Mouse (Mus musculus) embryo, embryonic 11.5 days (tissue): ENCODE measurements around the gene Morc4.

Experiments used
- DNase-seq: peaks from one replicate; pipeline ENCODE4 v3.0.0-alpha.2; 2012; ENCODE audit warnings: low read depth, low spot score

The Morc4 gene

GRCm38 (mm10) chrX:139870938-139871791, at the start of gene Morc4:
Gene Morc4 (minus strand): TSS chrX:139871677.
- peak; percentile 41 for DNase-seq

- DNase-seq, result no peak
Observed at GRCm38 (mm10) chrX:139920572-139920971, 49.1 kb upstream of the Morc4 start.

- DNase-seq, result no peak
Observed at GRCm38 (mm10) chrX:139891387-139891786, 19.9 kb upstream of the Morc4 start.

- no peak for DNase-seq
Observed at GRCm38 (mm10) chrX:139883221-139883620, 11.7 kb upstream of the Morc4 start.

- no peak for DNase-seq
Observed at GRCm38 (mm10) chrX:139877936-139878335, 6.5 kb upstream of the Morc4 start.

- DNase-seq, result no peak
Observed at GRCm38 (mm10) chrX:139877105-139877504, 5.6 kb upstream of the Morc4 start.

GRCm38 (mm10) chrX:139870300-139870711, 1.2 kb downstream of the Morc4 start:
- peak; percentile 8 for DNase-seq

GRCm38 (mm10) chrX:139859402-139859801, 12.1 kb downstream of the Morc4 start:
- no peak for DNase-seq

GRCm38 (mm10) chrX:139854795-139855194, 16.7 kb downstream of the Morc4 start:
- DNase-seq, result no peak

GRCm38 (mm10) chrX:139841091-139841490, 30.4 kb downstream of the Morc4 start:
- DNase-seq, result no peak

GRCm38 (mm10) chrX:139839057-139839456, 32.4 kb downstream of the Morc4 start:
- DNase-seq, result no peak

- peak; percentile 26 for DNase-seq
Observed at GRCm38 (mm10) chrX:139832464-139832863, 39.0 kb downstream of the Morc4 start.

- DNase-seq, result no peak
Observed at GRCm38 (mm10) chrX:139828363-139829092, 42.9 kb downstream of the Morc4 start.

GRCm38 (mm10) chrX:139826926-139827325, 44.6 kb downstream of the Morc4 start:
- no peak for DNase-seq

GRCm38 (mm10) chrX:139825402-139825801, 46.1 kb downstream of the Morc4 start:
- no peak for DNase-seq

GRCm38 (mm10) chrX:139815201-139815600, 56.3 kb downstream of the Morc4 start:
- no peak for DNase-seq

GRCm38 (mm10) chrX:139814018-139814635, 57.4 kb downstream of the Morc4 start:
- DNase-seq, result no peak

GRCm38 (mm10) chrX:139813299-139814002, 58.0 kb downstream of the Morc4 start:
- no peak for DNase-seq

GRCm38 (mm10) chrX:139812636-139813298, 58.7 kb downstream of the Morc4 start:
- no peak for DNase-seq

- no peak for DNase-seq
Observed at GRCm38 (mm10) chrX:139808501-139808900, 63.0 kb downstream of the Morc4 start.

- no peak for DNase-seq
Observed at GRCm38 (mm10) chrX:139808085-139808484, 63.4 kb downstream of the Morc4 start.
